Mouse (Mus musculus): ENCODE measurements at regions not wholly inside any gene's neighbourhood (a gene's known extent, or its start where the extent isn't known, plus 50 kb on each side); places are given as distances from the start of the nearest gene placed in this dataset.

DNA sequence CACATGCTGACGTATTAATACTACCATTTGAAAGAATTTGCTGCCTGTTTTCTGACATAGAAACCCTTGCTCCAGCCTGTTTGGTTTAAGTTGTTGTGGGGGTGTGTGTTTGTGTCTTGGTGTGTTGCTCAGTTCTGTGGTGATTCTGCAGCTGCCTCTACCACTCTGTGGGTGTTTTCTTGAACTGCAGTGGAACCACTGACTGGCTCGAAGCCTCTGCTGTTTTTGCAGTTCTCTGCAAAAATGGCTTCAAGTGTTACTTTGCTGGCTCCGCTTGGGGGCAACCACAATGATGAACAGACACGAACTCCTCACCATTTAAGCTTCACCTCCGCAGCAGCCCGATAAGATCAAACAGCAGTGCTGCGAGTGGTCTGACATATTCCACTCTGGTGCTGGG lies 274.6 kb downstream of the Ets1 start:
- DNase-seq (ENCODE audit: extremely low read depth) = no peak
- Histone ChIP-seq H3K4me1 (ENCODE audit: control insufficient read depth in 1 of 2, insufficient read depth in 2 of 2) (peaks cover 4 to 27% of the 10 kb centered on the region in 2 experiments; a peak in 3 of 4 replicates), H3K9me3 (replicated peaks; ENCODE audit: low read length) (no peaks in the 10 kb centered on the region), H3K79me2 (replicated peaks; ENCODE audit: control insufficient read depth, extremely low read depth, insufficient read depth, poor library complexity, severe bottlenecking) (no peaks in the 10 kb centered on the region), H3K9ac (ENCODE audit: insufficient read depth, low read depth) (no peak overlapping the region), H3K4me2 (ENCODE audit: insufficient read depth, low read depth, poor library complexity, severe bottlenecking) (no peak overlapping the region), H3K36me3 (replicated peaks in 1 of 2; ENCODE audit: control insufficient read depth in 1 of 2, insufficient read depth in 1 of 2, low read length in 1 of 2) (no peaks in the 10 kb centered on the region), H3K27me3 (replicated peaks) (no peaks in the 10 kb centered on the region), H3K4me3 (replicated peaks in 1 of 3; ENCODE audit: low read depth in 2 of 3, low read length in 2 of 3, poor library complexity in 1 of 3) (no peak overlapping the region), H3K27ac (ENCODE audit: insufficient read depth, low read depth) (no peak overlapping the region)
- dilution Hi-C loops (cut with MboI; ENCODE audit: extremely low pct_ligation_motif_present, extremely low pct_unique_long_range_greater_than_20kb, low sequenced_read_pairs) (no loop called here), in situ Hi-C loops (cut with MboI; ENCODE audit: low pct_ligation_motif_present, low pct_unique_long_range_greater_than_20kb, low sequenced_read_pairs) (no loop called here)
- TF ChIP-seq JUND (conservative IDR thresholded peaks at IDR 0.05; ENCODE audit: low read depth, low read length) = no peak
- TF ChIP-seq IRF4 (IDR thresholded peaks at IDR 0.05; ENCODE audit: low read depth, low read length) = no peak

DNA sequence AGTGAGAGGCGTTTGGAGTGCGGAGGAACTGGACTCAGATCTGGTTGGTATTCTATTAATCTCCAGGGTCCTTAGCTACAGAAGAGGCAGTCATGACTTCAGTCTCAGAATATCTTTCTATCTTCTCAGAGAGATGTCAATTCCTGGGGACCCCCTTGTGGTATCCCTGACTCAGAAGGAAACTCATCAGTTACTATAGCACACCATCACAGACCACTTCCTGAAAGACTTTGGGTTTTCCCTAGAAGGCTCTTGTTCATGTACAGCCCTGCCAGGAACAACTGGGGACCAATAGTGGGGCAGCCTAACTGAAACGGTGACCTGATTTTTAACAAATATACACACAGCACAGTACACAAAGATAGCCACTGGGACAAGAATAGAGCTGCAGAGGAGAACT lies 279.6 kb downstream of the Ets1 start:
- no peaks in the 10 kb centered on the region for H3K36me3 ChIP-seq (replicated peaks in 1 of 2; ENCODE audit: control insufficient read depth in 1 of 2, insufficient read depth in 1 of 2, low read length in 1 of 2)
- in situ Hi-C loops (cut with MboI; ENCODE audit: low pct_ligation_motif_present, low pct_unique_long_range_greater_than_20kb, low sequenced_read_pairs) (no loop called here), dilution Hi-C loops (cut with MboI; ENCODE audit: extremely low pct_ligation_motif_present, extremely low pct_unique_long_range_greater_than_20kb, low sequenced_read_pairs) (no loop called here)
- no peak overlapping the region for H3K4me3 ChIP-seq (replicated peaks in 1 of 3; ENCODE audit: low read depth in 2 of 3, low read length in 2 of 3, poor library complexity in 1 of 3)
- DNase-seq (ENCODE audit: extremely low read depth) = peak; percentile 85
- no peak overlapping the region for H3K9ac ChIP-seq (ENCODE audit: insufficient read depth, low read depth)
- peak overlapping the region; percentile 45 for H3K4me2 ChIP-seq (ENCODE audit: insufficient read depth, low read depth, poor library complexity, severe bottlenecking)
- H3K27me3 ChIP-seq (replicated peaks) = no peaks in the 10 kb centered on the region
- no peak overlapping the region for H3K27ac ChIP-seq (ENCODE audit: insufficient read depth, low read depth)
- H3K79me2 ChIP-seq (replicated peaks; ENCODE audit: control insufficient read depth, extremely low read depth, insufficient read depth, poor library complexity, severe bottlenecking) = no peaks in the 10 kb centered on the region
- peaks cover 8 to 28% of the 10 kb centered on the region in 2 experiments for H3K4me1 ChIP-seq (ENCODE audit: control insufficient read depth in 1 of 2, insufficient read depth in 2 of 2)
- no peaks in the 10 kb centered on the region for H3K9me3 ChIP-seq (replicated peaks; ENCODE audit: low read length)
- TF ChIP-seq MEF2A (IDR thresholded peaks at IDR 0.05; ENCODE audit: borderline replicate concordance, low read depth, low read length) (peak; percentile 83), EP300 (IDR thresholded peaks at IDR 0.05; ENCODE audit: low read length) (peak; percentile 93), ELF1 (IDR thresholded peaks at IDR 0.05; ENCODE audit: low read depth, low read length) (peak; percentile 65; the same call in 1 of the 2 replicates), RCOR1 (conservative IDR thresholded peaks at IDR 0.05; ENCODE audit: low read depth, low read length) (peak; percentile 76), ZKSCAN1 (IDR thresholded peaks at IDR 0.05; ENCODE audit: borderline replicate concordance, low read depth, low read length) (no peak), MAZ (IDR thresholded peaks at IDR 0.05; ENCODE audit: low read depth, low read length) (0 out of 2 replicates have a peak, but pooled peaks have one; percentile 22), TCF12 (IDR thresholded peaks at IDR 0.05; ENCODE audit: low read depth, low read length) (peak; percentile 79), BHLHE40 (IDR thresholded peaks at IDR 0.05; ENCODE audit: low read depth, low read length) (peak; percentile 85), POLR2AphosphoS2 (IDR thresholded peaks at IDR 0.05; ENCODE audit: low read depth, low read length) (no peak), SIN3A (IDR thresholded peaks at IDR 0.05; ENCODE audit: low read length) (0 out of 2 replicates have a peak, but pooled peaks have one; percentile 30), RAD21 (IDR thresholded peaks at IDR 0.05; ENCODE audit: low read depth, low read length) (no peak; the same call in 1 of the 2 replicates), CHD2 (IDR thresholded peaks at IDR 0.05; ENCODE audit: low read length) (peak; percentile 45; the same call in 1 of the 2 replicates), MYC (IDR thresholded peaks at IDR 0.05; ENCODE audit: low read depth, low read length) (no peak), PAX5 (IDR thresholded peaks at IDR 0.05; ENCODE audit: low read length) (no peak), IRF4 (IDR thresholded peaks at IDR 0.05; ENCODE audit: low read depth, low read length) (peak; percentile 94), KAT2A (IDR thresholded peaks at IDR 0.05; ENCODE audit: insufficient replicate concordance, low read length) (no peak), MAFK (IDR thresholded peaks at IDR 0.05; ENCODE audit: insufficient replicate concordance, low read length) (peak; percentile 82), ETS1 (conservative IDR thresholded peaks at IDR 0.05; ENCODE audit: low read depth, low read length) (peak; percentile 78), JUND (conservative IDR thresholded peaks at IDR 0.05; ENCODE audit: low read depth, low read length) (peak; percentile 93), MXI1 (IDR thresholded peaks at IDR 0.05; ENCODE audit: low read depth, low read length) (no peak), ZNF384 (IDR thresholded peaks at IDR 0.05; ENCODE audit: low read depth, low read length) (0 out of 2 replicates have a peak, but pooled peaks have one; percentile 25), JUN (IDR thresholded peaks at IDR 0.05; ENCODE audit: insufficient read depth, low read depth, low read length) (peak; percentile 61; the same call in 1 of the 2 replicates)
